In genomic region chr1:59566926-59567325, GRCm38 (mm10) we compare ENCODE assay signal across 10 mouse cellular contexts. TPM values are rescaled to one million over a fixed set of nuclear protein-coding genes. Genes with fewer than 3 reads are reported as not detected.
DNase-seq lines count a peak whose midpoint lies in the region; ATAC-seq and TF ChIP-seq lines count a peak whose summit lies in the region.
"Had no signal": no experiment of that assay in that cellular context is flagged by ENCODE, and none has a peak within 500 bp of the region (broad histone marks: within the 10 kb centered on the region; RNA-seq: fewer than 3 reads in every experiment).

No protein-coding gene starts in this region.

- no peak overlapping the region for H3K27ac ChIP-seq in embryonic facial prominence, embryonic 14.5 days (replicated peaks; ENCODE audit: low read depth, low read length)
- no peak overlapping the region for H3K27ac ChIP-seq in embryonic facial prominence, embryonic 10.5 days (replicated peaks)
- H3K27ac ChIP-seq in intestine, postnatal 0 days (ENCODE audit: low read depth, low read length): no peak overlapping the region
- H3K27ac ChIP-seq: heart, embryonic 10.5 days had no signal

- no peak overlapping the region for H3K4me3 ChIP-seq in embryonic facial prominence, embryonic 14.5 days (ENCODE audit: low read depth, low read length)
- H3K4me3 ChIP-seq in embryonic facial prominence, embryonic 10.5 days: no peak overlapping the region
- H3K4me3 ChIP-seq in C2C12 (ENCODE audit: insufficient read depth, poor library complexity, severe bottlenecking): no peak overlapping the region
- H3K4me3 ChIP-seq in intestine, postnatal 0 days (ENCODE audit: low read depth, low read length): no peak overlapping the region
- H3K4me3 ChIP-seq: erythroblast, embryonic 14.5 days; heart, embryonic 10.5 days had no signal

- H3K36me3 ChIP-seq in embryonic facial prominence, embryonic 14.5 days (ENCODE audit: control insufficient read depth, insufficient read depth, low read length): no peaks in the 10 kb centered on the region
- H3K36me3 ChIP-seq in embryonic facial prominence, embryonic 10.5 days (replicated peaks): no peaks in the 10 kb centered on the region; the same call in 1 of the 2 replicates
- no peaks in the 10 kb centered on the region for H3K36me3 ChIP-seq in C2C12 (ENCODE audit: control insufficient read depth, insufficient read depth)
- H3K36me3 ChIP-seq in intestine, postnatal 0 days (ENCODE audit: control insufficient read depth, insufficient read depth): no peaks in the 10 kb centered on the region
- H3K36me3 ChIP-seq: heart, embryonic 10.5 days had no signal

- H3K79me2 ChIP-seq in C2C12 (ENCODE audit: control insufficient read depth, insufficient read depth): no peaks in the 10 kb centered on the region

- no peaks in the 10 kb centered on the region for H3K79me3 ChIP-seq in C2C12 (ENCODE audit: low read depth)

- WGBS in embryonic facial prominence, embryonic 14.5 days: 48% methylated on average over 6 of the region's 6 CpGs
- WGBS in embryonic facial prominence, embryonic 10.5 days: 85% methylated on average over 6 of the region's 6 CpGs
- 81% methylated on average over 6 of the region's 6 CpGs for WGBS in intestine, postnatal 0 days

- H3K4me1 ChIP-seq in embryonic facial prominence, embryonic 14.5 days (ENCODE audit: control insufficient read depth, insufficient read depth, low read length): 0 out of 2 replicates have a peak, but pooled peaks cover 16% of the 10 kb centered on the region
- peaks cover 19% of the 10 kb centered on the region for H3K4me1 ChIP-seq in embryonic facial prominence, embryonic 10.5 days
- H3K4me1 ChIP-seq in intestine, postnatal 0 days (replicated peaks; ENCODE audit: control insufficient read depth, insufficient read depth, low read length): no peaks in the 10 kb centered on the region
- H3K4me1 ChIP-seq: heart, embryonic 10.5 days had no signal

- no peak for DNase-seq in embryonic facial prominence, embryonic 14.5 days (ENCODE audit: low spot score)
- no peak for DNase-seq in embryonic facial prominence, embryonic 10.5 days (ENCODE audit: low spot score)
- DNase-seq in cerebellum, postnatal 10 days: peak; percentile 87 to 88
- DNase-seq in layer of hippocampus, adult 8-10 months (ENCODE audit: low spot score in 2 of 2): peak; percentile 59 to 65
- no peak for DNase-seq in spleen, adult 12 weeks (ENCODE audit: low spot score)
- DNase-seq in lung, postnatal 10 days: no peak

- H3K4me2 ChIP-seq in embryonic facial prominence, embryonic 14.5 days (ENCODE audit: low read depth, low read length): no peak overlapping the region
- H3K4me2 ChIP-seq in intestine, postnatal 0 days (replicated peaks; ENCODE audit: low read depth): no peak overlapping the region

- peak; percentile 22; the same call in 1 of the 2 replicates for ATAC-seq in embryonic facial prominence, embryonic 14.5 days (ENCODE audit: low read depth)
- ATAC-seq in intestine, postnatal 0 days: no peak

- no peaks in the 10 kb centered on the region for H3K27me3 ChIP-seq in embryonic facial prominence, embryonic 14.5 days (replicated peaks; ENCODE audit: control insufficient read depth, insufficient read depth, low read length)
- H3K27me3 ChIP-seq in embryonic facial prominence, embryonic 10.5 days (replicated peaks; ENCODE audit: low read depth, poor library complexity, severe bottlenecking): no peaks in the 10 kb centered on the region
- H3K27me3 ChIP-seq in C2C12 (ENCODE audit: control insufficient read depth, insufficient read depth, insufficient read length): no peaks in the 10 kb centered on the region
- H3K27me3 ChIP-seq in intestine, postnatal 0 days (replicated peaks; ENCODE audit: control insufficient read depth, insufficient read depth, low read length): no peaks in the 10 kb centered on the region

- peaks cover 4% of the 10 kb centered on the region for H3K9me3 ChIP-seq in embryonic facial prominence, embryonic 14.5 days (ENCODE audit: control insufficient read depth, low read length)
- peaks cover 5% of the 10 kb centered on the region; the same call in 1 of the 2 replicates for H3K9me3 ChIP-seq in embryonic facial prominence, embryonic 10.5 days
- no peaks in the 10 kb centered on the region for H3K9me3 ChIP-seq in intestine, postnatal 0 days (ENCODE audit: control insufficient read depth)
- H3K9me3 ChIP-seq: heart, embryonic 10.5 days had no signal

- H3ac ChIP-seq in C2C12 (ENCODE audit: control insufficient read depth, insufficient read length, low read depth): no peak overlapping the region

- H3K9ac ChIP-seq in embryonic facial prominence, embryonic 14.5 days (ENCODE audit: low read depth, low read length): no peak overlapping the region
- H3K9ac ChIP-seq in intestine, postnatal 0 days (ENCODE audit: low read depth, low read length): no peak overlapping the region

- no peak for TF ChIP-seq CTCF in C2C12 (IDR thresholded peaks at IDR 0.05; ENCODE audit: control insufficient read depth, insufficient read depth, insufficient read length)
- TF ChIP-seq CTCF in intestine, postnatal 0 days (IDR thresholded peaks at IDR 0.05; ENCODE audit: low read depth): no peak

TF ChIP-seq in C2C12, 6 proteins besides CTCF, POLR2A, EP300 and RAD21:
- TF ChIP-seq MYOG (IDR thresholded peaks at IDR 0.05; ENCODE audit: control insufficient read depth, extremely low read depth, insufficient read length) (no peak), MYOD1 (IDR thresholded peaks at IDR 0.05; ENCODE audit: control insufficient read depth, insufficient read length, low read depth) (peak; percentile 12), FOSL1 (IDR thresholded peaks at IDR 0.05; ENCODE audit: insufficient read depth, low read length, poor library complexity, severe bottlenecking) (peak; percentile 71), MAX (IDR thresholded peaks at IDR 0.05) (no peak), USF1 (IDR thresholded peaks at IDR 0.05; ENCODE audit: low read depth) (no peak), CEBPB (IDR thresholded peaks at IDR 0.05; ENCODE audit: low read depth) (no peak)

RNA-seq across cellular contexts. Expression of gene Gm973, which starts 50.9 kb away (rescaled TPM):
- polyA plus RNA-seq in embryonic facial prominence, embryonic 14.5 days (2014; fragmentation: Nextera tagmentation; extraction: Ambion mirVana): 1.6 and 5.9 TPM in 2 replicates
- polyA plus RNA-seq in embryonic facial prominence, embryonic 10.5 days (2016; fragmentation: Nextera tagmentation; extraction: Ambion mirVana): 1.2 and 3.6 TPM in 2 replicates
- polyA plus RNA-seq in C2C12 (2012; fragmentation: generic; extraction: Trizol): not detected
- 10 to 100 TPM; 15.3 to 29.4 (median 21.6) TPM for total RNA-seq in layer of hippocampus, adult 8-10 months (2022)
- polyA plus RNA-seq in intestine, postnatal 0 days (2015; fragmentation: Nextera tagmentation; extraction: Ambion mirVana): 0.33 and 0.72 TPM in 2 replicates
- polyA plus RNA-seq: erythroblast, embryonic 14.5 days had no signal

Comparison
In these comparisons a context has a peak if more than half of its experiments do, and no peak if none do; other contexts are left out.
1. DNase-seq: peak in cerebellum, postnatal 10 days (2 of 2) and layer of hippocampus, adult 8-10 months (2 of 2); none in embryonic facial prominence, embryonic 14.5 days (single experiment), embryonic facial prominence, embryonic 10.5 days (single experiment), spleen, adult 12 weeks (single experiment) and lung, postnatal 10 days (single experiment).